Mouse (Mus musculus) embryonic facial prominence, embryonic 11.5 days (tissue): ENCODE measurements at regions not wholly inside any gene's neighbourhood (a gene's known extent, or its start where the extent isn't known, plus 50 kb on each side); places are given as distances from the start of the nearest gene placed in this dataset.
A peak's percentile ranks its signal among the peaks of the same experiment; 100 is the strongest.

Experiments
- ATAC-seq: fragments of 200-750 bp; cut with Nextera tagmentation; replicated peaks from 2 replicates; pipeline ENCODE4 v1.8.0; 2017; ENCODE audit warnings: low read depth; ENCODE audit not compliant: insufficient number of reproducible peaks, low FRiP score, low TSS enrichment
- DNase-seq: peaks from one replicate; pipeline ENCODE4 v3.0.0-alpha.2; 2015; ENCODE audit warnings: low spot score
- H3K27ac ChIP-seq: fragments of 300-500 bp; sonication (generic); replicated peaks from 2 replicates; pipeline ENCODE4 v1.5.1; 2014; ENCODE audit warnings: mild to moderate bottlenecking, low read depth, low read length, control low read depth
- H3K27me3 ChIP-seq: fragments of 300-500 bp; sonication (generic); 2 replicates; pipeline ENCODE4 v1.6.1; 2014; ENCODE audit warnings: mild to moderate bottlenecking, low read length, moderate library complexity, mixed read lengths; ENCODE audit not compliant: control insufficient read depth, insufficient read depth
- H3K36me3 ChIP-seq: fragments of 300-500 bp; sonication (generic); replicated peaks from 2 replicates; pipeline ENCODE4 v1.6.1; 2014; ENCODE audit warnings: low read depth, mild to moderate bottlenecking, low read length, moderate library complexity, mixed read lengths; ENCODE audit not compliant: control insufficient read depth, insufficient read depth
- H3K4me1 ChIP-seq: fragments of 300-500 bp; sonication (generic); 2 replicates; pipeline ENCODE4 v1.6.1; 2014; ENCODE audit warnings: low read length, mixed read lengths; ENCODE audit not compliant: control insufficient read depth, insufficient read depth
- H3K4me2 ChIP-seq: fragments of 300-500 bp; sonication (generic); 2 replicates; pipeline ENCODE4 v1.6.1; 2014; ENCODE audit warnings: low read depth, mild to moderate bottlenecking, control low read depth, low read length, moderate library complexity
- H3K4me3 ChIP-seq: fragments of 300-500 bp; sonication (generic); 2 replicates; pipeline ENCODE4 v1.5.1; 2014; ENCODE audit warnings: low read depth, low read length, control low read depth
- H3K9ac ChIP-seq: fragments of 300-500 bp; sonication (generic); replicated peaks from 2 replicates; pipeline ENCODE4 v1.6.1; 2014; ENCODE audit warnings: mild to moderate bottlenecking, control low read depth, low read length
- H3K9me3 ChIP-seq: fragments of 300-500 bp; sonication (generic); replicated peaks from 2 replicates; pipeline ENCODE4 v1.6.1; 2016; ENCODE audit warnings: mild to moderate bottlenecking, low read length, inconsistent platforms, mixed read lengths; ENCODE audit not compliant: control insufficient read depth
- WGBS: fragments of 180-500 bp; shearing (Covaris S2); extraction: QIAGEN DNeasy Blood & Tissue Kit; methylation state at CpG from one replicate; pipeline ENCODE4 v1.1.7; 2014; 5-methylcytosine and 5-hydroxymethylcytosine counted together

DNA sequence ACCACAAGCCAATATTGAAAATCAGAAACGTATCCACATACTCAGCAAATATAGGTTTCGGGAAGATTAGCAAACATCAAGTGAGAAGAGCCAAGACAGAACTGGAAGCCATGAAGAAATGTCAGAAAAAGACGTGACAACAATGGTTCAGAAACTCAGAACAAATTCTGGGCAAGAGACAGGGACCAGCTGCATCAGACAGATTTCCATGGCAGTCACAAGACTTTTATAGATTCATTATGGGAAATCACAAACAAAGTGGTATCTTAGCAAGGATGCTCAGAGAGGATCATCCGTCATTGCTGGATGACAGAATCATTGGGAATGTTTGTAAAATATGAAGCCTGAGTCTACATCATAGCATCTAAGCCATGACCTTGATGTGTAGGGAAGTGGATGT lies 699.6 kb upstream of the Tenm3 start:
- WGBS = 87% methylated on average over 4 of the region's 4 CpGs
- ATAC-seq = no peak
- no peak for DNase-seq
- no peaks in the 10 kb centered on the region for H3K36me3 ChIP-seq
- no peaks in the 10 kb centered on the region for H3K27me3 ChIP-seq
- no peak overlapping the region for H3K4me3 ChIP-seq
- no peaks in the 10 kb centered on the region for H3K9me3 ChIP-seq
- no peak overlapping the region for H3K4me2 ChIP-seq
- no peak overlapping the region for H3K9ac ChIP-seq
- H3K27ac ChIP-seq = no peak overlapping the region
- no peaks in the 10 kb centered on the region for H3K4me1 ChIP-seq

DNA sequence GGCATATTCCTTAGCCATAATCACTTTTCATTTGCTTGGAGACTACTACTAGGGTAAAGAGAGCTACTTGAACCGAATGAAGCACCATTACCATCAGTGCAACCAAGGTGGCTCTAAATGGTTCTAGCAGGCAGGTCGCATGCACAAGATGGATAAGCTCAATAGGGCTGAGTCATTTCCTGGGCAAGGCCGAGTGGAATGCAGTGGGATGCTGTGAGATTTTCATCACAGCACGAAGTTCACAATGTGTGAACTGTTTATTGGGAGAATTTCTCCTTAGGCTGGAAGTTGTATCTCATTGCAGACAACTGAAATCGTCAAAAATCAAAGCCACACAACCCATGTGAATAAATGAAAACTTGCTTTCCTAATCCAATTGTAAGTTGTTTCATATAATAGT lies 697.6 kb upstream of the Tenm3 start:
- WGBS = 72% methylated on average over 5 of the region's 5 CpGs
- H3K27me3 ChIP-seq = no peaks in the 10 kb centered on the region

DNA sequence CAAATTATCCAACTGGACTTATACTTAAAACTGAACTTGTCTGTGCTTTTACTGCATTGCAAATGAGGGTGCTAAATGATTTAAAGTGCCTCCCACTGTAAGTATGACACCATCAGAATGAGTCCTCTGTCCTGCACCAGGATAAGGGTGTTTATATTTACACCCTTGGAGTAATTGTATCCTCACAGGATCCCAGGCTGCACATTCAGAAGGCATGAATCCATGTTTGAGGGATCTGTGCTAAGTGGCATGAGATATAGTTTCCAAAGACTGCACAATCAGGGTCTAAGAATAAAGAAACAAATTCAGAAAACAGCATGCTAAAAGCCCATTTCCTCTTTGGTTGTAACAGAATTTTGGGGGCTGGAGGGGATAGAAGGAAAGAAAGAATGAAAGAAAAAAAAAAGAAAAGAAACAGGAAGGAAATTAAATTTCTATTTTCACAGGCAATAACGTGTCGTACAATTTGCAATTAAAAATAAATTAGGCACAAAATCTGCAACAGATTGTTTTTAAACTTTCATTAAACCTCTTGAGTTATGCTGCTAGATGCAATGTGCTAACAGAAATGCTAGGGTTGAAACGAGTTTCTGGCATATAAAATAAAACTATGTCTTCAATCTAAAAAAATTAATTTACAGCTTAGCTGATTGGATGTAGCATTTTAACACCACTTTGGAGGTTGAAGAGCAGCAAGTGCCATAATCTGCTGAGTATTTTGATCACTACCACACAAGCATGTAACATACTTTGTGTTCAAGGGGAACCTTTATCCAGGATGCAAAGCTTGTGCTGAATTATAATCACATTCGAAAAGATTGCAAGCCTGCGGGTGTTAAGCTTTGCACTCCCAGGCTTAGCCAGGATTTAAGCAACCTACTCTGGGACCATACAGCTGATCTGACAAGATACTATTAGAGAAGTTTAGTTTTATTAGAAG lies 689.9 kb upstream of the Tenm3 start:
- 71% methylated on average over 5 of the region's 5 CpGs for WGBS
- H3K9ac ChIP-seq = no peak overlapping the region
- H3K4me1 ChIP-seq = no peaks in the 10 kb centered on the region
- DNase-seq = no peak
- H3K4me2 ChIP-seq = no peak overlapping the region
- no peaks in the 10 kb centered on the region for H3K9me3 ChIP-seq
- no peak overlapping the region for H3K4me3 ChIP-seq
- no peak overlapping the region for H3K27ac ChIP-seq
- no peaks in the 10 kb centered on the region for H3K36me3 ChIP-seq
- ATAC-seq = no peak
- no peaks in the 10 kb centered on the region for H3K27me3 ChIP-seq

More for the DNA sequence above, 697.6 kb upstream of the Tenm3 start:
- DNase-seq (no peak), ATAC-seq (no peak)
- Histone ChIP-seq H3K4me2 (no peak overlapping the region), H3K4me1 (no peaks in the 10 kb centered on the region), H3K27ac (no peak overlapping the region), H3K4me3 (no peak overlapping the region), H3K9ac (no peak overlapping the region), H3K36me3 (no peaks in the 10 kb centered on the region), H3K9me3 (no peaks in the 10 kb centered on the region)

DNA sequence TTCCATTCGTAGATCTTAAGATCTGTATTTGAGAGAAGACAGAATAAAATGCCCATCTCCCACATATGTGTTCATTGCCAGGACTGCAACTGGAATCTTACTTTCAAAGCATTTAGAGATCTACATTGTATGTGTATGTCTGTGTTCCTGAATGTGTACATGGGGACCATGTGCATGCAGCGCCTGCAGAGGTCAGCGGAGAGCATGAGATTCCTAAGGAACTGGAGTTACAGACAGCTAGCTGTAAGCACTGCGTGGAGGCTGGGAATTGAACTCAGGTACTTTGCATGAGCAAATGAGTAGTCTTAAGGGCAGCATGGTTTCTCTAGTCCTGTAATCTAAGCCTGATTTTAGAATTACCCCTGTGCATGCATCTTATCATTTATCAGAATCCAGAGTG lies 685.5 kb upstream of the Tenm3 start:
- Histone ChIP-seq H3K9ac (no peak overlapping the region), H3K4me1 (no peaks in the 10 kb centered on the region), H3K27ac (no peak overlapping the region), H3K36me3 (no peaks in the 10 kb centered on the region), H3K27me3 (no peaks in the 10 kb centered on the region), H3K4me2 (no peak overlapping the region), H3K4me3 (no peak overlapping the region), H3K9me3 (no peaks in the 10 kb centered on the region)
- 70% methylated on average over 4 of the region's 4 CpGs for WGBS
- ATAC-seq = no peak
- DNase-seq = peak; percentile 43

DNA sequence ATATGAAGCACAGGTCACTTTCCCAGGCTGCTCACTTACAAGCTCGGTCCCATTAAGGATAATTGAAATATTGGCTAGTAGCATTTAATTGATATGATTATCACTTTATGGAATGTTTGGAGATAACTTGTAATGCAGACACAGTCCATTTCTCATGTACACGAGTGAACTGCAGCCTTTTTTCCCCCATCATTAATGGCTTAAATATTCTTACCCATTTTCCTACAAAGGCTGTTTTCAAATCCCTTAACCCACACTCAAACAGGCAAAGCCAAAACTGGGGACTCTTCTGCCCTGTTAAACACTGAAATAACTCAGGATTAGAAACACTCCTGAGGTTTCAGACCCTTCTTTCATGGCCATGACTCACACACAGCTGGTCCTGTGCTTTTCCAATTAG lies 649.2 kb upstream of the Tenm3 start:
- WGBS = 52% methylated on average over 2 of the region's 2 CpGs
- Histone ChIP-seq H3K27ac (no peak overlapping the region), H3K9ac (no peak overlapping the region), H3K4me2 (no peak overlapping the region), H3K4me3 (no peak overlapping the region), H3K36me3 (no peaks in the 10 kb centered on the region), H3K9me3 (no peaks in the 10 kb centered on the region), H3K27me3 (no peaks in the 10 kb centered on the region), H3K4me1 (no peaks in the 10 kb centered on the region)
- DNase-seq (peak; percentile 36), ATAC-seq (no peak)

DNA sequence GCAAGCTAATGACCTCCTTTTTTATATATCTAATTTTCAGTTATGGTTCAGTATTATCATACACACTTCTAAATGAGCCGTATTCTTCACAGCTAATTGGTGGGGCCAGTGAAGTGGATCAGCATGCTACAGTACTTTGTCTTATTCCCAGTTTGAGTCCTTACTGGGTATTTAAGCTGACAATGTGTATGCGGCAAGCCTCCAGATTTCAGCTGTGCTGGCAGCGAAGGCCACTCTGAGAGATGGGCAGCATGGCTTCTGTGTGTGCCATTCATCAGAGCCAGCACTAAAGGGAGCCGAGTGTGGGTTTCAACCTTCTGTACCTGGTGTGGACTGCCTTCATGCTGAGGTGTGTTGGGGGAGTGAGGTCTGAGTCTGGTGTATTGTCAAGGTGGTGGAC lies 641.5 kb upstream of the Tenm3 start:
- no peaks in the 10 kb centered on the region for H3K4me1 ChIP-seq
- no peak overlapping the region for H3K4me3 ChIP-seq
- H3K9me3 ChIP-seq = no peaks in the 10 kb centered on the region
- ATAC-seq = no peak
- no peaks in the 10 kb centered on the region for H3K27me3 ChIP-seq
- no peak overlapping the region for H3K27ac ChIP-seq
- DNase-seq = no peak
- H3K36me3 ChIP-seq = no peaks in the 10 kb centered on the region
- H3K9ac ChIP-seq = no peak overlapping the region
- 74% methylated on average over 4 of the region's 4 CpGs for WGBS
- H3K4me2 ChIP-seq = no peak overlapping the region

DNA sequence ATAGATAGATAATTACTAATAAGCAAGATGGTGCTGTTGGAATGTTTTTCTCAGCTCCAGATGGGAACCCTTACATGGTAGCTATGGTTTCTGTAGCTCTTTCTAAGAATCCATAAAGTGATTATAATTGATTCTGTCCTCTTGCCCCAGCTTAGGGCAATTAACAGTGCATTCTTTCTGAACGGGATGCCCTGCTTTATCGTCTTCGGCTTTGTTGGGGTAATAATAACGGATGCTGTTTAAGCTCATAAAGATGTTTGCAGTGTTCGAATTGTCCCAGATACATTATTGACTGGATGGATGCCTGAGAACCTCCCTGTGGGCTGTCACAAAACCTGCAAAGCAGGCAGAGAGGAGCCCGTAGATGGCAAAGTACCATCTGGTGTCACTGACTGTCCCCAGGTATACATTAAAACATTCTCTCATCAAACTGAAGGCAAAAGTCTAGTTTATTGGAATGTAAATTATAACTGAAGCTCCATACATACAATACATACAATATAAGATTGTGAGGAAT lies 637.8 kb upstream of the Tenm3 start:
- 76% methylated on average over 6 of the region's 6 CpGs for WGBS
- H3K9me3 ChIP-seq = no peaks in the 10 kb centered on the region
- no peak for ATAC-seq

DNA sequence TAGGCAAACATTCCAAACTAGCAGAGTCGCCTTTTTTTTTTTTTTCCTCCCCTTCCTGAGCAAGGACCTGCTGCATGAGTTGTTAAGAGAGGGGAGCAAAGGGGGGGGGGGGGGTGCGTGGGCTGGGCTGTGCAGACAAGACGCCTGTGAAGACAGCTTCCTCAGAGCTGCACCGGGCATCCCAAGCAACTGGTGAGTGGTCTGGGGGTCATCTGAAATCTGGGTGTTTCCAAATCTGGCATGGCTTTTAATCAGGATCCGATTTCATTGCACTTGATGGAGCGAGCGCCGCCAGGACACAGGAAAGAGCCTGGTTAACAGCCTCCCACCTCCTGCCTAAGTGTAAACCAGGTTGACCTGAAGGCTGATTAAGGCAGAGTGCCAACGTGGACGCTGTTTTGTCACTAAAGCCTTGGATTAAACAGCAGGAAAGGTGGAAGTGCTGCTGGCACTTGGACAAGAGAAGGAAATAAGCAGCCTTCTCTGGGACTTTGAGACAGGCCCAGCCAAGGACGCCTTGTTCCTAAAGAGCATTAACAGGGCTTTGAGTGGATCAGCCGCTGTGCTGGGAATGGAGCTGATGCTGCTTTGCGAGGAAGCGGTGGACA lies 622.3 kb upstream of the Tenm3 start:
- ATAC-seq (no peak), DNase-seq (no peak)
- H3K4me3 ChIP-seq = no peak overlapping the region
- no peak overlapping the region for H3K4me2 ChIP-seq
- H3K27ac ChIP-seq = no peak overlapping the region
- H3K36me3 ChIP-seq = no peaks in the 10 kb centered on the region
- no peak overlapping the region for H3K9ac ChIP-seq
- no peaks in the 10 kb centered on the region for H3K27me3 ChIP-seq
- 39% methylated on average over 14 of the region's 14 CpGs for WGBS
- no peaks in the 10 kb centered on the region for H3K9me3 ChIP-seq
- H3K4me1 ChIP-seq = no peaks in the 10 kb centered on the region

More for the DNA sequence above, 637.8 kb upstream of the Tenm3 start:
- DNase-seq = no peak
- no peak overlapping the region for H3K27ac ChIP-seq
- no peak overlapping the region for H3K4me3 ChIP-seq
- no peak overlapping the region for H3K4me2 ChIP-seq
- no peaks in the 10 kb centered on the region for H3K27me3 ChIP-seq
- H3K4me1 ChIP-seq = no peaks in the 10 kb centered on the region
- no peaks in the 10 kb centered on the region for H3K36me3 ChIP-seq
- H3K9ac ChIP-seq = no peak overlapping the region
